Mouse (Mus musculus) gastrocnemius, postnatal 14 days (tissue): ENCODE measurements at regions not wholly inside any gene's neighbourhood (a gene's known extent, or its start where the extent isn't known, plus 50 kb on each side); places are given as distances from the start of the nearest gene placed in this dataset.
A peak's percentile ranks its signal among the peaks of the same experiment; 100 is the strongest.

Experiments used
- DNase-seq: peaks from one replicate; pipeline ENCODE4 v3.0.0; 2021; ENCODE audit warnings: mixed read lengths
- intact Hi-C: fragments of 180-260 bp; cut with DNase I; formaldehyde crosslinking; loops from one replicate; pipeline ENCODE4 v1.15.1; 2025; ENCODE audit warnings: low total_unique reads

DNA sequence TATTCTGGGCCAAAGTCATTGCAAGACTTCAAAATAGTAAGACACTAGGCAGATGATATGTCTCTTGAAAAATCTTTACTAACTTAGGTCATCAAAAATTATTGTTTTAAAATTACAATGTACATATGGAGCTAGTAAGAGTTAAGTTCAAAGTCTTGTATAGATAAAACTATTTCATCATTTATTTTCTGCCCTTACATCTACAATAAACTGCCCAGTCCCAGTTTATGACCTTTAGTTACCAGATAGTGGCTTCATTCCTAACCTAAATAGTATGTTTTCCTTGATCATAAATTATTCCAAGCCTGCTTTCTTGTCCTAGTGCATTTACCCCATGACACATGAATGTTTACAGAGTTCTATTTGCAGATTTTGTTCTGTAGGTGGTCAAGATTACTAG is 72.9 kb downstream of the Manea start:
- no peak for DNase-seq
- intact Hi-C loops = no loop called here

DNA sequence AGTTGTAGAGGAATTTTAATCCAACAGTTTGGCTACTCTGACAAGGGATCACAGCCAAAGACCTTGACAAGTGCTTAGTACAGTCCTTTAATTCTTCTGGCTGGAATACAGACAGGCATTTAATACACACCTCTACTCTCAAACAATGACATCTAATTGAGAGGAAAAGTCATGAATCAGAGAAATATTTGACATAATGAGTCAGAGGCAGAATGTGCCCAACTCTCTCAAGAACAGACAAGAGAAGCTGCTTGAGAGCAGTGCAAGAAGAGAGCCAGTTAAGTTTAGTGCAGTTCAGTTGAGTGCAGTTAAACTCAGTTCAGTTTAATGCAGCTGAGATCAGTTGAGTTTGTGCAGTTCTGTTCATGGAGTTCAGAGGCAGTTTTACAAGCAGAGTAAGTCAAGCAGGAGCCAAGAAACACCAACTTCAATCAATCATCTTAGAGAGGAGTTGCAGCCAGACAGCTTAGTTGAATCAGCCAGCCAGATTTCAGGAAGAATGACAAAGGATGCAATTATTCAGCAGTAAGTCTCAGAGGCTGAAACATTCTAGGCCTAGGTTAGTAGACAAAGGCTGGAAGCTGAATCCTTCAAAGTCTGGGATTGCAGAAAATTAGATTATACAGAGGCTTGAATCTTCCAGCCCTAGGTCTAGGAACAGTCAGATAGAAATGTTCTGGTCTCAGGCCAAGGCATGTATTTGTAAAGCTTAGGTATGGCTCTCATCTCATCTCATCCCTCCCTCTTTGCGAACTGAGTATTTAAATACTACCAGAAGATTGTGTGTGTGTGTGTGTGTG is 87.3 kb downstream of the Manea start:
- DNase-seq = no peak
- intact Hi-C loops = no loop called here

DNA sequence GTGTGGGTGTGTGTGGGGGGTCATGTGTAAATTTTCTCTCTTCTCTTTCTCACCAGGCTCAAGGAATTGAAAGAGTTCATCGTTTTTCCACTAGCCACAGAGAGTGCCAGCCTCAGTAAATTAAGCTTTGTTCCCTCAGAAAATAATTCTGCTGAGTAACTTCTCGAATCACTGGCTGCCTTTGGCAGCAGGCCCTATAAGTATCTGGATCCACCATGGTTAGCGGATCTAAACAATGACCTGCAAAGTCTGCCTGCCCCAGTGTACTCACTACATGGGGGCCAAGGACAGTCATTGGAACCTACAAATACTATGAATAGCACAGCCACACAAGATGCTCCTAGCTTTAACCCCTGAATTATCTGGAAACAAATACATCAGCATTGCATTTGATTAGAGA is 90.8 kb downstream of the Manea start:
- no peak for DNase-seq
- intact Hi-C loops = no loop called here

DNA sequence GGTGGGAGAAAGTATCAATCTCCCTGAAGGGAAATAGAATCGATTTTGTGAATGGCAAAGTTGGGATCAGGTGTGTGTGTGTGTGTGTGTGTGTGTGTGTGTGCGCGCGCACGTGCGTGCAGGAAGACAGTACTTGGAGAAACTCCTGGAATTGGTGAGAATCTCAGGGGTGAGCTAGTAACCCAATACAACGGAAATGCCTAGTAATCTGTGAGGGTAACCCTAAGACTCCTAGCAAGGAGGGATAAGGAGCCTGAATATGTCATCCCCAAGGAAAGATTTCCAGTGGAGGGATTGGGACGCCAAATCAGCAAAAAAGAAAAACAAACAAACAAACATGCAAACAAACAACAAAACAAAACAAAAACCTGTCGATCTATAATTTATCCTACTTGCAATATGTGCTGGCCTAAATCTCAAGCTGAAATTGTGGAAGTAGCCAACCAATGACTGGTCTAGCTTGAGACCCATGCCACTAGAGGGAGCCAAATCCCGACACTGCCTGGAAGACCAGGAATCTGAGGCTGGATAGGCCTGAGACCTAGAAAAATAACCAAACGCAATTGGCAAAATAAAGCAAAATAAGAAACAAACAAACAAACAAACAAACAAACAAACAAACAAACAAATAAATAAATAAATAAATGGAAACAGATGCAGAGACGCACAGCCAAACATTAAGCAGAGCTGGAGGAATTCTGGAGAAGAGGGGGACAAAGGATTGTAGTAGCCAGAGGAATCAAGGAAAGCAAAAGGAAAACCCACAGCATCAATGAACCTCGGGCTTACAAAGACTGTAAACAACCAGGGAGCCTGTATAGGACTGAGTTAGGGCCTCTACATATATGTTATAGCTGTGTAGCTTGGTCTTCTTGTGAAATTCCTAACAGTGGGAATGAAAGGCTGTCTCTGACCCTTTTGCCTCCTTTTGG is 98.5 kb downstream of the Manea start:
- DNase-seq = peak; percentile 60
- intact Hi-C loops = loop anchor here (10.0 kb wide), 1 partner anchor 297 kb away; no protein-coding TSS in a partner anchor

DNA sequence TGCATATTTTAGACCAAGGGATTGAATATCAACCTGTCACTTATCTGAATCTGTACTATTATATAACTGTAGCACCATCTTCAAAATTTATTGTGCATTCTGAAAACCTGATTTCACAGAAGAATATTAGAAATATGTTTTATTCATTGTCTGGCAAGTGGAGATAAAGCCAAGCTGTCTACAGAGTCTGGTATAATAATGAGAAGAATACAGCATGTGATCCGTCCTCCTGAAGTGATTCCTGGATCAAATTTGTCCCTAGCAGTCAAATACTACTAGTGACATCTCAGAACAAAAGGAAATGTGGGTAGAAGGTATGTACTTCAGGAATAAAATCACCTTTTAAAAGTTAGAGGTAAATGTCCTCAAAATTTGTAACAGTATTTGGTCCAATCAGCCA is 123.4 kb downstream of the Manea start:
- intact Hi-C loops = no loop called here
- DNase-seq = no peak
